Comparison of ENCODE assay signal across 8 mouse cellular contexts in the genomic region with DNA sequence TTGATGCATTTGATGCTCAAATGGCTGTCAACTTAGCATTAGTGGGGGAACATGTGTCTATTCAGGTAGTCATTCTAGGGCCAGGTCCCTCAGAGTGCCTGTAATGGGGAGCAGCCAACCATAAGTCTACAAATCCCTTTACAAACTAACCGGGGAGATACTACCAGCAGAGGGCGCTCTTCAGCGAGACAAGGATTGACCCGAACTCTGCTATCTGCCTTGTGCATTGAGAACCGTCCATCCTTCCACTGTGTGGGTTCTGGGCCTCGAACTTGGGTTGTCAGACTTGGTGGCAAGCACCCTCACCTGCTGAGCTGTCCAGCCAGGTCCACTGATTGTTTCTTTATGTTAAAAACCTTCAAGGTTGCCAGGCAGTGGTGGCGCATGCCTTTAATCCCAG. TPM values are rescaled to one million over a fixed set of nuclear protein-coding genes. Genes with fewer than 3 reads are reported as not detected.
DNase-seq lines count a peak whose midpoint lies in the region; ATAC-seq and TF ChIP-seq lines count a peak whose summit lies in the region.

No protein-coding gene starts in this region.

- peaks cover 6% of the 10 kb centered on the region; the same call in 1 of the 2 replicates for H3K4me1 ChIP-seq in embryonic fibroblast, embryonic 13.5 days (ENCODE audit: control insufficient read depth, insufficient read depth, low read length)
- H3K4me1 ChIP-seq in kidney, adult 2 months (ENCODE audit: control insufficient read depth, insufficient read depth, low read length), result 0 out of 2 replicates have a peak, but pooled peaks cover 2% of the 10 kb centered on the region
- H3K4me1 ChIP-seq in liver, embryonic 15.5 days (replicated peaks), result peaks cover 7% of the 10 kb centered on the region; the same call in 1 of the 2 replicates

- 19% methylated on average over 7 of the region's 7 CpGs for WGBS in kidney, adult 2 months
- 15% methylated on average over 7 of the region's 7 CpGs for WGBS in liver, embryonic 15.5 days (ENCODE audit: insufficient replicate concordance)

- no peak overlapping the region for H3K4me2 ChIP-seq in liver, embryonic 15.5 days

- H3K36me3 ChIP-seq in kidney, adult 2 months (ENCODE audit: control insufficient read depth, insufficient read depth, low read length), result no peaks in the 10 kb centered on the region
- no peaks in the 10 kb centered on the region for H3K36me3 ChIP-seq in liver, embryonic 15.5 days (replicated peaks)

- no peak overlapping the region for H3K9ac ChIP-seq in liver, embryonic 15.5 days

- no peaks in the 10 kb centered on the region for H3K27me3 ChIP-seq in kidney, adult 2 months (replicated peaks; ENCODE audit: control insufficient read depth, insufficient read depth, low read length)
- peaks cover 4% of the 10 kb centered on the region; the same call in 1 of the 2 replicates for H3K27me3 ChIP-seq in liver, embryonic 15.5 days

- H3K27ac ChIP-seq in embryonic fibroblast, embryonic 13.5 days (ENCODE audit: insufficient read depth, low read length), result no peak overlapping the region
- no peak overlapping the region for H3K27ac ChIP-seq in kidney, adult 2 months (ENCODE audit: insufficient read depth, low read depth, low read length)
- H3K27ac ChIP-seq in liver, embryonic 15.5 days (replicated peaks), result no peak overlapping the region

- H3K9me3 ChIP-seq in liver, embryonic 15.5 days (replicated peaks), result no peaks in the 10 kb centered on the region

- ATAC-seq in liver, embryonic 15.5 days (ENCODE audit: insufficient read depth), result peak; percentile 47; the same call in 1 of the 2 replicates

- TF ChIP-seq CTCF in embryonic fibroblast, embryonic 13.5 days (IDR thresholded peaks at IDR 0.05; ENCODE audit: borderline replicate concordance, insufficient read depth, low read length), result peak; percentile 56; the same call in 1 of the 2 replicates
- peak; percentile 85 for TF ChIP-seq CTCF in kidney, adult 2 months (conservative IDR thresholded peaks at IDR 0.05; ENCODE audit: insufficient read depth, insufficient read length, low read depth, low read length)

- DNase-seq in ovary, postnatal 36 days (ENCODE audit: low spot score), result peak; percentile 56
- DNase-seq in ovary, adult 18-20 months (ENCODE audit: low spot score), result no peak
- peak; percentile 67 for DNase-seq in adrenal gland, postnatal 25 days
- peak; percentile 79 for DNase-seq in kidney, adult 2 months
- peak; percentile 65 for DNase-seq in retina, postnatal 7 days (ENCODE audit: low read depth, low spot score)
- DNase-seq in urinary bladder, postnatal 25 days (ENCODE audit: low spot score), result peak; percentile 74

- TF ChIP-seq POLR2A in embryonic fibroblast, embryonic 13.5 days (IDR thresholded peaks at IDR 0.05; ENCODE audit: low read depth, low read length), result no peak
- no peak for TF ChIP-seq POLR2A in kidney, adult 2 months (IDR thresholded peaks at IDR 0.05; ENCODE audit: low read depth, low read length)

- no peak overlapping the region for H3K4me3 ChIP-seq in embryonic fibroblast, embryonic 13.5 days (ENCODE audit: insufficient read depth, low read length)
- no peak overlapping the region for H3K4me3 ChIP-seq in kidney, adult 2 months (ENCODE audit: insufficient read depth, low read depth, low read length)
- H3K4me3 ChIP-seq in liver, embryonic 15.5 days (replicated peaks), result no peak overlapping the region

RNA-seq across cellular contexts. Expression of a gene that starts 23.1 kb away (rescaled TPM):
- total RNA-seq in adrenal gland, postnatal 25 days (2021), result 1.9 and 2.0 TPM in 2 replicates
- 5.4 and 9.3 TPM in 2 replicates for polyA plus RNA-seq in embryonic fibroblast, embryonic 13.5 days (2011; ENCODE audit: insufficient read length, low read depth, missing spikeins)
- 1.2 and 1.3 TPM in 2 replicates for polyA plus RNA-seq in kidney, adult 2 months (2012; rRNA removed)
- 1.5 and 1.7 TPM in 2 replicates for polyA plus RNA-seq in liver, embryonic 15.5 days (2015; fragmentation: Nextera tagmentation; extraction: Ambion mirVana)
